ENCODE assay signal across 33 mouse cellular contexts in genomic region chr17:34457668-34458067, GRCm38 (mm10). TPM values are rescaled to one million over a fixed set of nuclear protein-coding genes. Genes with fewer than 3 reads are reported as not detected.
DNase-seq lines count a peak whose midpoint lies in the region; ATAC-seq and TF ChIP-seq lines count a peak whose summit lies in the region.
"Had no signal": no experiment of that assay in that cellular context is flagged by ENCODE, and none has a peak within 500 bp of the region (broad histone marks: within the 10 kb centered on the region; RNA-seq: fewer than 3 reads in every experiment).

No protein-coding gene starts in this region.

- 0 out of 2 replicates have a peak, but pooled peaks cover 5% of the 10 kb centered on the region for H3K4me1 ChIP-seq in lung, embryonic 14.5 days (ENCODE audit: insufficient read depth)
- peaks cover 13% of the 10 kb centered on the region; the same call in 1 of the 2 replicates for H3K4me1 ChIP-seq in liver, embryonic 15.5 days (replicated peaks)
- no peaks in the 10 kb centered on the region; the same call in 1 of the 2 replicates for H3K4me1 ChIP-seq in small intestine, adult 2 months (ENCODE audit: control insufficient read depth, insufficient read depth, insufficient read length, low read length)
- H3K4me1 ChIP-seq: hindbrain, embryonic 13.5 days; kidney, embryonic 15.5 days; midbrain, embryonic 12.5 days had no signal

- 50% methylated on average over 4 of the region's 4 CpGs for WGBS in lung, embryonic 14.5 days
- WGBS in liver, embryonic 15.5 days (ENCODE audit: insufficient replicate concordance) = 10% methylated on average over 4 of the region's 4 CpGs
- WGBS in small intestine, adult 2 months = 58% methylated on average over 4 of the region's 4 CpGs

- no peaks in the 10 kb centered on the region for H3K27me3 ChIP-seq in lung, embryonic 14.5 days (ENCODE audit: insufficient read depth, low read length)
- no peaks in the 10 kb centered on the region for H3K27me3 ChIP-seq in liver, embryonic 15.5 days
- no peaks in the 10 kb centered on the region for H3K27me3 ChIP-seq in small intestine, adult 2 months (ENCODE audit: control insufficient read depth, insufficient read depth, low read length)
- H3K27me3 ChIP-seq: hindbrain, embryonic 13.5 days; kidney, embryonic 15.5 days; midbrain, embryonic 12.5 days had no signal

- peak; percentile 33 for DNase-seq in lung, embryonic 14.5 days
- DNase-seq in lung, postnatal 14 days = no peak
- no peak for DNase-seq in urinary bladder, postnatal 10 days (ENCODE audit: low spot score)
- no peak for DNase-seq in thymus, postnatal 36 days
- no peak for DNase-seq in yolk sac, embryonic 10.5 days (ENCODE audit: low spot score)
- DNase-seq: adrenal gland, postnatal 25 days; cerebellum, adult 9-11 months; gastrocnemius, postnatal 36 days; kidney, adult 11 months; kidney, postnatal 36 days; lung, postnatal 36 days; right cerebral cortex, postnatal 14 days; thymus, adult 2 months had no signal

- no peak overlapping the region for H3K4me3 ChIP-seq in lung, embryonic 14.5 days (ENCODE audit: low read depth, low read length)
- H3K4me3 ChIP-seq in liver, embryonic 15.5 days (replicated peaks) = no peak overlapping the region
- H3K4me3 ChIP-seq in small intestine, adult 2 months (ENCODE audit: low read depth, low read length) = no peak overlapping the region
- H3K4me3 ChIP-seq: forebrain, embryonic 10.5 days; hindbrain, embryonic 13.5 days; kidney, embryonic 15.5 days; left cerebral cortex, adult 2 months; midbrain, embryonic 12.5 days had no signal

- H3K27ac ChIP-seq in lung, embryonic 14.5 days (ENCODE audit: low read depth) = no peak overlapping the region
- H3K27ac ChIP-seq in liver, embryonic 15.5 days (replicated peaks) = no peak overlapping the region
- peak overlapping the region; percentile 32 for H3K27ac ChIP-seq in small intestine, adult 2 months (ENCODE audit: insufficient read depth, low read depth, low read length)
- H3K27ac ChIP-seq: forebrain, embryonic 10.5 days; hindbrain, embryonic 13.5 days; kidney, embryonic 15.5 days; left cerebral cortex, adult 2 months; midbrain, embryonic 12.5 days had no signal

- TF ChIP-seq POLR2A in small intestine, adult 2 months (IDR thresholded peaks at IDR 0.05; ENCODE audit: low read depth, low read length) = no peak

- no peak for ATAC-seq in lung, embryonic 14.5 days (ENCODE audit: insufficient read depth)
- ATAC-seq in hematopoietic stem cell, adult 5-6 weeks (replicated peaks in 1 of 2; ENCODE audit: insufficient read depth in 1 of 2, low FRiP score in 2 of 2, low TSS enrichment in 1 of 2, low read depth in 1 of 2, poor library complexity in 2 of 2, severe bottlenecking in 2 of 2) = peak; percentile 36 to 63; a peak in 1 of 4 replicates
- ATAC-seq in liver, embryonic 15.5 days (ENCODE audit: insufficient read depth) = no peak; the same call in 1 of the 2 replicates

- H3K36me3 ChIP-seq in lung, embryonic 14.5 days (ENCODE audit: insufficient read depth) = no peaks in the 10 kb centered on the region
- no peaks in the 10 kb centered on the region for H3K36me3 ChIP-seq in liver, embryonic 15.5 days (replicated peaks)
- H3K36me3 ChIP-seq in small intestine, adult 2 months (ENCODE audit: control insufficient read depth, insufficient read depth, low read length) = no peaks in the 10 kb centered on the region
- H3K36me3 ChIP-seq: forebrain, embryonic 10.5 days; hindbrain, embryonic 13.5 days; kidney, embryonic 15.5 days; midbrain, embryonic 12.5 days had no signal

- no peak for TF ChIP-seq CTCF in lung, embryonic 14.5 days (IDR thresholded peaks at IDR 0.05; ENCODE audit: low read depth)
- no peak for TF ChIP-seq CTCF in small intestine, adult 2 months (IDR thresholded peaks at IDR 0.05; ENCODE audit: extremely low read depth, insufficient read length, insufficient replicate concordance, low read depth, low read length)

- no peak overlapping the region for H3K4me2 ChIP-seq in lung, embryonic 14.5 days
- 0 out of 2 replicates have a peak overlapping the region, but pooled peaks have one; percentile 20 for H3K4me2 ChIP-seq in liver, embryonic 15.5 days
- H3K4me2 ChIP-seq: hindbrain, embryonic 13.5 days; kidney, embryonic 15.5 days; midbrain, embryonic 12.5 days had no signal

- H3K9ac ChIP-seq in lung, embryonic 14.5 days = no peak overlapping the region
- no peak overlapping the region for H3K9ac ChIP-seq in liver, embryonic 15.5 days
- H3K9ac ChIP-seq: hindbrain, embryonic 13.5 days; kidney, embryonic 15.5 days; midbrain, embryonic 12.5 days had no signal

- H3K9me3 ChIP-seq in lung, embryonic 14.5 days (ENCODE audit: low read depth, low read length) = no peaks in the 10 kb centered on the region
- no peaks in the 10 kb centered on the region for H3K9me3 ChIP-seq in liver, embryonic 15.5 days (replicated peaks)
- H3K9me3 ChIP-seq: forebrain, embryonic 10.5 days; hindbrain, embryonic 13.5 days; kidney, embryonic 15.5 days; midbrain, embryonic 12.5 days had no signal

RNA-seq across cellular contexts. Expression of gene Btnl4, which starts 19.4 kb away (rescaled TPM):
- polyA plus RNA-seq in lung, embryonic 14.5 days (2014; fragmentation: Nextera tagmentation; extraction: Ambion mirVana) = not detected in 2 replicates
- not detected in 2 replicates for total RNA-seq in hematopoietic stem cell, adult 5-6 weeks (2017)
- not detected in 2 replicates for polyA plus RNA-seq in liver, embryonic 15.5 days (2015; fragmentation: Nextera tagmentation; extraction: Ambion mirVana)
- 19.3 and 61.4 TPM in 2 replicates for polyA plus RNA-seq in small intestine, adult 2 months (2012; rRNA removed)
- total RNA-seq: adrenal gland, postnatal 25 days; gastrocnemius, adult 18-20 months; gastrocnemius, postnatal 36 days; heart, adult 8-10 months; heart, postnatal 25 days; layer of hippocampus, postnatal 10 days; left cerebral cortex, adult 2 months; left cerebral cortex, postnatal 36 days had no signal
- polyA plus RNA-seq: brain, embryonic 14.5 days; cortical plate, adult 2 months; embryonic facial prominence, embryonic 11.5 days; forebrain, embryonic 10.5 days; heart, embryonic 14.5 days; hindbrain, embryonic 13.5 days; kidney, embryonic 15.5 days; limb, embryonic 14.5 days; midbrain, embryonic 12.5 days; neural tube, embryonic 11.5 days; stomach, embryonic 14.5 days had no signal

RNA-seq across cellular contexts. Expression of gene BC051142, which starts 59.0 kb away (rescaled TPM):
- polyA plus RNA-seq in lung, embryonic 14.5 days (2014; fragmentation: Nextera tagmentation; extraction: Ambion mirVana) = 0.54 TPM in 1 of 2 replicates, not detected in the other
- total RNA-seq in hematopoietic stem cell, adult 5-6 weeks (2017) = 1.2 and 8.6 TPM in 2 replicates
- not detected in 2 replicates for polyA plus RNA-seq in liver, embryonic 15.5 days (2015; fragmentation: Nextera tagmentation; extraction: Ambion mirVana)
- polyA plus RNA-seq in small intestine, adult 2 months (2012; rRNA removed) = not detected in 2 replicates
- total RNA-seq: gastrocnemius, adult 18-20 months; gastrocnemius, postnatal 36 days had no signal
- polyA plus RNA-seq: heart, embryonic 14.5 days had no signal

RNA-seq across cellular contexts. Expression of gene Btnl6, which starts 59.5 kb away (rescaled TPM):
- polyA plus RNA-seq in lung, embryonic 14.5 days (2014; fragmentation: Nextera tagmentation; extraction: Ambion mirVana) = not detected in 2 replicates
- total RNA-seq in hematopoietic stem cell, adult 5-6 weeks (2017) = not detected in 2 replicates
- not detected in 2 replicates for polyA plus RNA-seq in liver, embryonic 15.5 days (2015; fragmentation: Nextera tagmentation; extraction: Ambion mirVana)
- 33.4 and 104 TPM in 2 replicates for polyA plus RNA-seq in small intestine, adult 2 months (2012; rRNA removed)
- total RNA-seq: adrenal gland, postnatal 25 days; gastrocnemius, adult 18-20 months; gastrocnemius, postnatal 36 days; heart, adult 8-10 months; heart, postnatal 25 days; layer of hippocampus, postnatal 10 days; left cerebral cortex, adult 2 months; left cerebral cortex, postnatal 36 days had no signal
- polyA plus RNA-seq: brain, embryonic 14.5 days; cortical plate, adult 2 months; embryonic facial prominence, embryonic 11.5 days; forebrain, embryonic 10.5 days; heart, embryonic 14.5 days; hindbrain, embryonic 13.5 days; kidney, embryonic 15.5 days; limb, embryonic 14.5 days; midbrain, embryonic 12.5 days; neural tube, embryonic 11.5 days; stomach, embryonic 14.5 days had no signal

Comparison
In these comparisons a context has a peak if more than half of its experiments do, and no peak if none do; other contexts are left out.
1. ATAC-seq: peak in hematopoietic stem cell, adult 5-6 weeks (2 of 2); none in lung, embryonic 14.5 days (single experiment) and liver, embryonic 15.5 days (single experiment).
2. RNA of gene Btnl4, which starts 19.4 kb away (polyA plus RNA-seq): 19.3 to 61.4 TPM in small intestine, adult 2 months; not detected in lung, embryonic 14.5 days and not detected in liver, embryonic 15.5 days; every median in the first group is over 10 times any median in the second.
3. RNA of gene Btnl6, which starts 59.5 kb away (polyA plus RNA-seq): 33.4 to 104 TPM in small intestine, adult 2 months; not detected in liver, embryonic 15.5 days and not detected in lung, embryonic 14.5 days; every median in the first group is over 10 times any median in the second.